Mouse (Mus musculus) liver, adult 2 months (tissue): Measurements from ENCODE around the gene Castor2.

Source experiments
- CTCF ChIP-seq: fragments of 200-500 bp; IDR thresholded peaks from 2 replicates; pipeline ENCODE4 v1.5.1; 2011; ENCODE audit warnings: low read depth, low read length, control low read depth
- POLR2A ChIP-seq: fragments of 200-500 bp; IDR thresholded peaks from 2 replicates; pipeline ENCODE4 v1.6.1; 2011; ENCODE audit warnings: low read length, control low read depth; ENCODE audit not compliant: insufficient read depth; ENCODE audit errors: extremely low read depth

GRCm38 (mm10) chr5:134183162-134183561, 83.7 kb downstream of the Castor2 start:
- TF ChIP-seq CTCF: no peak
- no peak for TF ChIP-seq POLR2A
